Mouse (Mus musculus): ENCODE measurements around the gene Gsap.

DNA sequence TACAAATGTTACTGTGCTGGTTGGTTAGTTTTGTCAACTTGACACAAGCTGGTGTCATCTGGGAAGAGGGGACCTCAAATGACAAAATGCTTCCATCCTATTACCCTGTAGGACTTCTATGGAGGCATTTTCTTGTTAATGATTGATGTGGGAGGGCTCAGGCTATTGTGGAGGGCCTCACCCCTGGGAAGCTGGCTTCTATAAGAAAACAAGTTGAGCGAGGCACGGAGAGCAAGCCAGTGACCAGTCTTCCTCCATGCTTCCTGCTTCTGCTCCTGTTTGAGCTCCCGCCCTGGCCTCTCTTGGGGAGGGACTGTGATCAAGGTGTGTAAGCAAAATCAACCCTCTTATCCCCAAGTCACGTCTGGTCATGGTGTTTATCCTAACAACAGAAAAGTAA is 15.6 kb upstream of the Gsap start:
- no peak for TF ChIP-seq CTCF (IDR thresholded peaks at IDR 0.05)
- no peak for TF ChIP-seq EP300 (IDR thresholded peaks at IDR 0.05)

All from lung, postnatal 0 days (tissue).